Mouse (Mus musculus) liver, adult 2 months (tissue): ENCODE data around the gene Olfr1358.

Experiments
- CTCF ChIP-seq: fragments of 200-500 bp; IDR thresholded peaks from 2 replicates; pipeline ENCODE4 v1.5.1; 2011; ENCODE audit warnings: low read depth, low read length, control low read depth
- POLR2A ChIP-seq: fragments of 200-500 bp; IDR thresholded peaks from 2 replicates; pipeline ENCODE4 v1.6.1; 2011; ENCODE audit warnings: low read length, control low read depth; ENCODE audit not compliant: insufficient read depth; ENCODE audit errors: extremely low read depth

DNA sequence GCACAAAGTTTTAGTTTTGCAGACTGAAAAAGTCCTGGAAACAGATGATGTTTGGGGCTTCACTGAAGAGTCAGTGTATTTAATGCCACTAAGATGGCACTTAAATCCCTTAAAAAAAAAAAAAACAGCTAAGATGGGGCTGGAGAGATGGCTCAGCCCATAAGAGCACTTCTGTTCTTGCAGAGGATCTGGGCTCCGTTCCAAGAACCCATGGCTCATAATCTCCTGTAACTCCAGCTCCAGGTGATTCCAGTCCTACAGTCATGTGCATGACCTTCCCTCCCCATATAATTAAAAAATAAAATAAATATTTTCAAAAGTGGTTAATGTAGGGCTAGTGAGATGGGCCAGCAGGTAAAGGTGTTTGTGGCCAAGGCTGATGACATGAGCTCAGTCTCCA, 47.8 kb downstream of the Olfr1358 start:
- no peak for TF ChIP-seq CTCF
- TF ChIP-seq POLR2A: no peak
